Mouse (Mus musculus): ENCODE results near the gene Slc38a10.

Slc38a10 gene

GRCm38 (mm10) chr11:120109558-120110210 lies 41.5 kb downstream of the Slc38a10 start:
- CTCF ChIA-PET, result interaction anchor here (0.6 to 5.5 kb wide), 57 partner anchors 8 to 357 kb away, joined by 3 to 57 read pairs (median 4); partner anchors contain the start of genes Ndufaf8 (in 2 of the 4), Tepsin (in 2 of the 4), Bahcc1 (in 1 of the 4) and Cep131 (in 1 of the 4)
- POLR2A ChIA-PET, result interaction anchor here in 3 of 4 experiments (0.7 to 4.2 kb wide), 30 partner anchors 10 to 231 kb away, joined by 3 to 27 read pairs (median 4); partner anchors contain the start of genes Baiap2 (in 2 of the 3), Cep131 (in 2 of the 3), Slc38a10 (in 2 of the 3) and Ndufaf8 (in 1 of the 3)

DNA sequence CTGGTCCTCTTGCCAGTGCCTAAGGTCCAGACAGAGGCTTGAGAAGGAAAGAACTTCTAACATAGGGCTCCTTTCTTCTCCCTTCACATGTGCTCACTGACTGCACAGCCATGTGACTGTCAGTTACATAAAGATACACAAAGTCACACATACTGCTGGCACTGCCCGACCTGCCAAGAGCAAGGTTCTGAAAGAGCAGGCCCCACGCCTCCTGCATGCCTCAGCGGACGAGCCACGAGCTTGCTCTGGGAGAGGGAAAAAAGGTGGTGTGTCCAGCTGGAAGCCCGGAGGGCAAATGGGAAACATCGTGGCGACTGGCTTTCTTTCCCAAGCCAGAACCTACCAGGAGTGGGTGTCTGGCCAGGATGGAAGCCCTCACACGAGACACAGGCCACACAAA lies 43.4 kb downstream of the Slc38a10 start:
- ChIA-PET POLR2A (interaction anchor here in 2 of 4 experiments (0.6 to 4.1 kb wide), 12 partner anchors 9 to 878 kb away, joined by 3 to 27 read pairs (median 5); partner anchors contain the start of genes Ndufaf8 (in 2 of the 2), Tepsin (in 2 of the 2), Baiap2 (in 1 of the 2) and Slc38a10 (in 1 of the 2)), CTCF (interaction anchor here in 3 of 4 experiments (1.1 to 5.5 kb wide), 8 partner anchors 8 to 201 kb away, joined by 3 to 47 read pairs (median 4); no protein-coding TSS in a partner anchor)

DNA sequence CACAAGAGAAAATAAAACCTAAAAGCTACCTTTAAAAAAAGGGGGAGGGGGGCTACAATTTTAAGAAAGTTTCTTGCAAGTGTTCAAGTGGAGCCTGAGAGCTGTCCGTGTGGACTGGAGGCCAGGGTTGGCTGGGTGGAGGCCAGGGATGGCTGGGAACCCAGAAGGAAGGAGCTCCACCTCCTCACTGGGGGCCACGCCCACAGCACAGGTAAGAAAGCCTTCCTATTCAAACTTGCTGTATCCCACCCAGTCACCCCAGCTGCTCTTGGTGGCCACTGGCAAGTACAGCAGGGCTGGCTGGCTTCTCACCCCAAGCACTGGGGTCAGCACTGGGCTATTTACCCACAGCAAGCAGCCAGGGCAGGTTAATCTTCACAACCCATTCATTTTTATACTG lies 44.1 kb downstream of the Slc38a10 start:
- ChIA-PET POLR2A (interaction anchor here in 2 of 4 experiments (0.6 to 1.3 kb wide), 5 partner anchors 14 to 908 kb away, joined by 3 to 5 read pairs (median 3); partner anchors contain the start of gene Slc38a10 (in 1 of the 2)), CTCF (interaction anchor here in 3 of 4 experiments (1.4 to 1.7 kb wide), 4 partner anchors 9 to 201 kb away, joined by 3 to 5 read pairs (median 4); no protein-coding TSS in a partner anchor)

DNA sequence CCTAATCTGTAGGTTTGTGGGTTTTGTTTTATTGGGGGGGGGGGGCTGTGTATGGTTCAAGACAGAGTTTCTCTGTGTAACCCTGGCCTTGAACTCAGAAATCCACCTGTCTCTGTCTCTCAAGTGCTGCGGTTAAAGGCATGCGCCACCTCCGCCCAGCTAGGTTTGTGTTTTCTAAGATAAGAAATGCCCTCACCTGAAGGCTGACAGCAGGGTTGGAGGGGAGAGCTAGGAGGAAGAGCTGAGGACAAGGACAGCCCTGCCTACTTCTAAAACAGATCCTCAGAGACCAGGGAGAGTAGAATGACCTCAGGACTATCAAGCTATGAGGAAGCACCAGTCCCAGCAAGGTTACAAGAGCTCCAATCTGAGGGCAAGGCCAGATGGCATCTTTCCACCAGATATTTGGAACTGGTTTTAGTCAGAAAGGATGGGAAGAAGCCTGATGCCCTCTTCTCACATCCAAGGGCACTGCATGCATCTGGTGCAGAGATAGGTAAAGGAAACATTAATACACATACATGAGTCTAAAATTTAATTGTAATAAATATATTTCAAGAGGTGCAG lies 47.6 kb downstream of the Slc38a10 start:
- ChIA-PET POLR2A (interaction anchor here in 3 of 4 experiments (0.6 to 1.9 kb wide), 11 partner anchors 10 to 337 kb away, joined by 3 to 7 read pairs (median 4); partner anchors contain the start of genes Baiap2 (in 1 of the 3) and Slc38a10 (in 1 of the 3)), CTCF (interaction anchor here in 2 of 4 experiments (0.7 to 1.4 kb wide), 5 partner anchors 10 to 204 kb away, joined by 3 to 14 read pairs (median 5); no protein-coding TSS in a partner anchor)

DNA sequence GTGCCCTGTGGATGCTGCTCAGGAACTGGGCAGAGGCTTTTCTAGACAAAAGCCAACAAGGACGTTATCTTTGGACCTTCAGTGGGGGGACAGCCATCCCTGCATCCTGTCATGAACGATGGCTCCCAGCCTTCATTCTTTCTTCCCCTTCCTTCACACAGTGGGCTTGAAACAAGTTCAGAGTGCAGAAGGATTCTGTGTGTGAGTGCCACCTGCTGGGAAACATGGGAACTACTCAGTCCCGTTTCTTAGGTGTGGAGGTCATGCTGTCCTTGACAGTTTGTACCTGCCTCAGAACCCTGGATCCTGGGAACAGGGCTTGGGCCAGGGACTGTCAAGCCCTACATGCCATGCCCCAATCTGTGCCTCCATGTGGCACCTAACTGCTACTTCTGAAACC lies 50.1 kb downstream of the Slc38a10 start:
- POLR2A ChIA-PET, result interaction anchor here in 2 of 4 experiments (0.9 to 1.6 kb wide), 3 partner anchors 15 to 163 kb away, joined by 3 to 4 read pairs (median 3); partner anchors contain the start of gene Cep131 (in 1 of the 2)
- CTCF ChIA-PET, result interaction anchor here in 2 of 4 experiments (0.6 to 1.1 kb wide), 3 partner anchors 8 to 88 kb away, joined by 3 read pairs; no protein-coding TSS in a partner anchor

- ChIA-PET POLR2A (interaction anchor here in 3 of 4 experiments (0.6 to 3.8 kb wide), 41 partner anchors 9 to 670 kb away, joined by 3 to 33 read pairs (median 3); partner anchors contain the start of genes Baiap2 (in 3 of the 3), Cep131 (in 3 of the 3), Slc38a10 (in 2 of the 3) and Ccdc137 (in 1 of the 3)), CTCF (interaction anchor here in 3 of 4 experiments (0.5 to 2.8 kb wide), 14 partner anchors 12 to 686 kb away, joined by 3 to 16 read pairs (median 4); partner anchors contain the start of genes Cep131 (in 1 of the 3) and Slc38a10 (in 1 of the 3))
Observed at GRCm38 (mm10) chr11:120098588-120099511, 52.3 kb downstream of the Slc38a10 start, which contains the start of the genes Tepsin and Ndufaf8. Gene Tepsin (minus strand): TSS chr11:120098731. Gene Ndufaf8 (plus strand): TSS chr11:120098928.

DNA sequence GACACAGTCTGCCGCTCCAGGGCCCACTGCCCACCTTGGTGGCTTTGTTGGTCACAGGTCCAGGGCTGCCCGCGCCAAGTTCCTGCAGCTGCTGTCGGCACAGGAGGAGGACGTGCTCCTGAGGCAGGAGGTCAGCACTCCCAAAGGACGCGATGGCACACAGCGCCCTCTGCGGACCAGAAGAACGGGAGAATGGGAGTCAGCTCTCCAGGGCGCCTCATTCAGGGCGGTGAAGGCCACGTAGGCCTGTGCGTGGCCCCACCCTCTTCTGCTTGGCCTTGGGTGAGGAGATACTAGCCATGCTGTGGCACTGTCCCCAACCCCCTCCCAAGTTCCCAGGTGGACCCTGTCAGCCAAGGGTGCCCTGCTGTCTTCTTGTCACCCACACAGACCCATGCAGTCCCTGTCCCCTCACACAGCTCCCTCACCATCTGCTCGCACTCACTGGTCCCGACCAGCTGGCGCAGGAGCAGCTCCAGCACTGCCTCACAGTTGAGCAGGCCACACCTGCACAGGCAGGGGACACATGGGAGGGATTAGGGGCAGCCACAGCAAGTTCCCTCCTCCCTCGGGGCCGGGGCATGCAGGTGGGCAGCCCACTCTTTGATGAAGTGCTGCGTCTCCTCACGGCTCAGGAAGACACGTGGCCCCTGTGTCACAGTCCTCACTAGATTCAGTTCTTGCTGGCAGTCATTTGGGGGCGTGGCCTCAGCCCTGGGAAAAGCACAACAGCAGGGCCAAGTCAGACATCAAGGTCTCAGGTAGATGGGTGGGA lies 58.1 kb downstream of the Slc38a10 start:
- CTCF ChIA-PET, result interaction anchor here (0.7 to 3.5 kb wide), 19 partner anchors 10 to 280 kb away, joined by 3 to 20 read pairs (median 3); partner anchors contain the start of gene Chmp6 (in 1 of the 4)

GRCm38 (mm10) chr11:120090661-120091060 lies 60.5 kb downstream of the Slc38a10 start:
- CTCF ChIA-PET, result interaction anchor here in 1 of 4 experiments (1.5 kb wide), 1 partner anchor 25 kb away, joined by 5 read pairs; no protein-coding TSS in a partner anchor
- POLR2A ChIA-PET, result no interaction called here

More for the DNA sequence above, 58.1 kb downstream of the Slc38a10 start:
- POLR2A ChIA-PET, result interaction anchor here in 3 of 4 experiments (0.5 to 1.6 kb wide), 20 partner anchors 10 to 858 kb away, joined by 3 to 8 read pairs (median 3); partner anchors contain the start of gene Baiap2 (in 3 of the 3)

DNA sequence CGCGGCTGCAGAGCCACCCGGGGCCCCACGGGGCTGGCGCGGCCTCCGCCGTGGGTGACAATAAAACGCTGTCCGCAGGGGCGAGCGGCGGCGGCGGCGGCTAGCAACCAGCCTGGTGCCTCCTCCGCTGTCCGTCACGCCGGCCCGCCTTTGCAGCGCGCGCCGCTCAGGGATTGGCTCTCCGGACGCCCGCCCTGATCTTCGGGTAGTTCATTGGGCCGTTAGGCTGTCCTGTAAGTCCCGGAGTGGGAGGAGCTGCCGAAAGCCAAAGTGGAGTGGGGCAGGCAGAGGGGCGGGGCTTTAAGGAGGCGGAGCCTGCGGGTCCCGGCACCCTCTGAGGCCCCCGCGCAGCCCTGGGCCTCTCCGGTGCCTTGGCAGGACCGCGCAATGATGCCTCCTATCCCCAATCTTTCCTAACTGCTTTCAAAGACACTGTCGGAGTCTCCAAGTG lies 64.4 kb downstream of the Slc38a10 start, which contains the start of gene Cep131:
Cep131 (minus strand) TSS at position 126 of the 451 bp plus-strand sequence.
- POLR2A ChIA-PET, result interaction anchor here in 3 of 4 experiments (0.5 to 4.6 kb wide), 43 partner anchors 8 to 486 kb away, joined by 3 to 33 read pairs (median 4); partner anchors contain the start of genes Ndufaf8 (in 3 of the 3), Tepsin (in 3 of the 3), Baiap2 (in 2 of the 3) and Aatk (in 1 of the 3)

GRCm38 (mm10) chr11:120085891-120086627 lies 65.1 kb downstream of the Slc38a10 start:
- CTCF ChIA-PET, result interaction anchor here (0.6 to 4.8 kb wide), 18 partner anchors 8 to 177 kb away, joined by 3 to 37 read pairs (median 4); partner anchors contain the start of genes Ndufaf8 (in 1 of the 4) and Tepsin (in 1 of the 4)
- POLR2A ChIA-PET, result interaction anchor here in 3 of 4 experiments (0.6 to 4.6 kb wide), 37 partner anchors 8 to 486 kb away, joined by 3 to 33 read pairs (median 4); partner anchors contain the start of genes Ndufaf8 (in 3 of the 3), Tepsin (in 3 of the 3), Baiap2 (in 2 of the 3) and Aatk (in 1 of the 3)

More for the DNA sequence above, 64.4 kb downstream of the Slc38a10 start, which contains the start of gene Cep131:
- CTCF ChIA-PET, result interaction anchor here (0.6 to 4.8 kb wide), 17 partner anchors 12 to 177 kb away, joined by 3 to 37 read pairs (median 4); partner anchors contain the start of genes Ndufaf8 (in 1 of the 4) and Tepsin (in 1 of the 4)

DNA sequence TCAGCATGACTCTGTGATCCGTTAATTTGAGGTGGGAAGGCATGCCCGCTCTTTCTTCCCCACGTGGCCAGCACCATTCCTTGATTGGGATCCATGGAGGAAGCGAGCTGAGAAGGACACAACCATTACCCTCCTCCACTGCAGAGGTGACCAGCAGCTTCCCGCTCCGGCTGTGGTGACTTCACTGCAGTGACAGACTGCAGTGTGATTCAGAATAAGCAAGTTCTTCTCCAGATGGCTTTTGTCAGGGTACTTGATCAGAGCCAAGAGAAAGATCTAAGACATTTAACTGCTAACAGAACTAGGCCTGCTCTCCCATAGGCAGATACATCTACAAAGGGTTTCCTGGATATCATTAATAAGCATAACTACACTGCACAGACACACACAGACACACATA lies 70.9 kb downstream of the Slc38a10 start:
- CTCF ChIA-PET, result interaction anchor here in 3 of 4 experiments (0.6 to 1.4 kb wide), 3 partner anchors 15 to 150 kb away, joined by 4 to 6 read pairs (median 4); no protein-coding TSS in a partner anchor
- POLR2A ChIA-PET, result no interaction called here

DNA sequence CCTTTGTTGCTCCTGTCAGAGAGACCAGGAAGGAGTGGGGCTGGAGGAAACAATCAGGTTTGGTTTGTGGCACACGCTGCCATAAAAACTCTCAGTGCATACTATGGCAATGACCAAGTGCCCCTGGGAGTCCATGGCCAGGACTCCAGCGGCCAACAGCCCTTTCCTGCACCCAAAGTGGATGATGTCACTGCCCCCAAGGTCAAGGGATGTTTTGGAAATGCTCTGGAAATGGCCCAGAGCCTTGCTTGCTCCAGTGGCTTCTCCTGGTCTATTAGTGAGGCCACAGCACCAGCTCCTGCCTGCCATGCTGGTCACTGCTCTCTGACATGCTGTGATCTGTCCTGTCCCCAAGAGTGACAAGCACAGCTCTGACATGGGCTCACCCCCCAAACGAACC lies 75.0 kb downstream of the Slc38a10 start:
- ChIA-PET CTCF (interaction anchor here in 3 of 4 experiments (1.2 to 2.0 kb wide), 5 partner anchors 8 to 11 kb away, joined by 4 to 6 read pairs (median 4); no protein-coding TSS in a partner anchor), POLR2A (interaction anchor here in 2 of 4 experiments (0.9 to 1.1 kb wide), 2 partner anchors 8 to 10 kb away, joined by 3 to 4 read pairs; partner anchors contain the start of gene Cep131 (in 1 of the 2))

GRCm38 (mm10) chr11:120072986-120073647 lies 78.0 kb downstream of the Slc38a10 start:
- ChIA-PET CTCF (interaction anchor here in 3 of 4 experiments (0.5 to 1.6 kb wide), 5 partner anchors 8 to 365 kb away, joined by 3 to 8 read pairs (median 3); partner anchors contain the start of gene Cep131 (in 1 of the 3)), POLR2A (interaction anchor here in 2 of 4 experiments (0.9 to 2.1 kb wide), 3 partner anchors 10 to 235 kb away, joined by 4 to 7 read pairs (median 4); partner anchors contain the start of gene Cep131 (in 1 of the 2))
